Mouse (Mus musculus) macrophage (primary cell): Measurements from ENCODE around the gene 4930503E14Rik. TPM values are rescaled to one million over a fixed set of nuclear protein-coding genes. Genes with fewer than 3 reads are reported as not detected.
"Not testable (repeated sequence)": the region's sequence is repeated elsewhere in the genome, so short reads cannot be mapped to it uniquely, and the experiment has no call there.

Experiments used
- H3K27ac ChIP-seq: fragments of 350-480 bp; formaldehyde crosslinking; 2 replicates; pipeline ENCODE4 v1.9.0; 2021
- H3K36me3 ChIP-seq: fragments of 350-480 bp; formaldehyde crosslinking; 2 replicates; pipeline ENCODE4 v1.9.0; 2021; ENCODE audit errors: inconsistent target
- H3K4me3 ChIP-seq: fragments of 350-480 bp; formaldehyde crosslinking; 2 replicates; pipeline ENCODE4 v1.9.0; 2021; ENCODE audit errors: inconsistent target
- H3K79me2 ChIP-seq: fragments of 350-480 bp; formaldehyde crosslinking; 2 replicates; pipeline ENCODE4 v1.9.0; 2021; ENCODE audit errors: inconsistent target
- WGBS: methylation state at CpG from one replicate; pipeline ENCODE4 v1.1.7; 2026; ENCODE audit warnings: inconsistent platforms; ENCODE audit not compliant: missing documents; 5-methylcytosine and 5-hydroxymethylcytosine counted together
- polyA plus RNA-seq: library from polyadenylated mRNA; stranded (reverse); fragments of 250-400 nt; gene quantifications from 3 replicates; pipeline ENCODE4 v1.2.4, GENCODE M21; 2018; ENCODE audit warnings: inconsistent platforms
- total RNA-seq, 78 experiments: library from RNA; depleted of rRNA; stranded (reverse); fragments of 250-400 nt; gene quantifications; 1 replicate in 9 of 78; 2 replicates in 24 of 78; 3 replicates in 43 of 78; 4 replicates in 2 of 78; pipeline ENCODE4 v1.2.4; 2018; ENCODE audit warnings: inconsistent platforms in 56 of 78

Gene 4930503E14Rik
- total RNA-seq (2018; cell fraction: chromatin; rRNA removed): not detected
- total RNA-seq (2018; cell fraction: cytosol; rRNA removed): not detected
- not detected for total RNA-seq (2018; cell fraction: nucleus; rRNA removed)
- polyA plus RNA-seq: not detected in 3 replicates

GRCm38 (mm10) chr14:44213154-44213553 is at the start of gene 4930503E14Rik:
4930503E14Rik (minus strand) TSS chr14:44213254.
- not testable (repeated sequence) for H3K4me3 ChIP-seq, H3K36me3 ChIP-seq, H3K79me2 ChIP-seq, H3K27ac ChIP-seq
- 90% methylated on average over 3 of the region's 3 CpGs for WGBS

- Histone ChIP-seq H3K27ac (no peak overlapping the region), H3K79me2 (no peaks in the 10 kb centered on the region), H3K36me3 (no peaks in the 10 kb centered on the region), H3K4me3 (no peak overlapping the region)
- WGBS: 93% methylated on average over 16 of the region's 16 CpGs
These were observed 35.0 kb upstream of the 4930503E14Rik start for GRCm38 (mm10) chr14:44248039-44248438.

GRCm38 (mm10) chr14:44197361-44197760 is 15.7 kb downstream of the 4930503E14Rik start, which contains the start of gene Gm8212:
Gm8212 (plus strand) TSS chr14:44197661.
- no CpG with 5 or more reads among the region's 3 CpGs for WGBS
- not testable (repeated sequence) for H3K36me3 ChIP-seq, H3K79me2 ChIP-seq, H3K27ac ChIP-seq, H3K4me3 ChIP-seq

- not testable (repeated sequence) for H3K36me3 ChIP-seq, H3K27ac ChIP-seq, H3K4me3 ChIP-seq, H3K79me2 ChIP-seq
- 90% methylated on average over 2 of the region's 4 CpGs for WGBS
These were observed 89.5 kb downstream of the 4930503E14Rik start, which contains the start of gene Gm3327 for GRCm38 (mm10) chr14:44123551-44123950. Gm3327 (plus strand) TSS chr14:44123851.

Other genes with a start within 250 kb of the 4930503E14Rik start
- gene Ang6, start 211.0 kb downstream of the 4930503E14Rik start, polyA plus RNA-seq: not detected in 3 replicates
- gene Ear2, start 110.6 kb downstream of the 4930503E14Rik start, polyA plus RNA-seq: 1.5 to 5.3 TPM in 2 of 3 replicates, not detected in the other
- not detected in 3 replicates for gene Gm3327, start 89.4 kb downstream of the 4930503E14Rik start, polyA plus RNA-seq
- not detected in 3 replicates for gene Gm8212, start 15.6 kb downstream of the 4930503E14Rik start, polyA plus RNA-seq
- not detected in 3 replicates for gene Gm8220, start 72.3 kb upstream of the 4930503E14Rik start, polyA plus RNA-seq
- not detected in 3 replicates for gene Gm5930, start 125.3 kb upstream of the 4930503E14Rik start, polyA plus RNA-seq
- not detected in 3 replicates for gene Gm8229, start 152.1 kb upstream of the 4930503E14Rik start, polyA plus RNA-seq
- not detected in 3 replicates for gene Gm3371, start 197.4 kb upstream of the 4930503E14Rik start, polyA plus RNA-seq
- gene Gm8232, start 220.4 kb upstream of the 4930503E14Rik start, polyA plus RNA-seq: not detected in 3 replicates